Mouse (Mus musculus) testis, adult 2 months (tissue): ENCODE measurements around the gene Slc35e3. TPM values are rescaled to one million over a fixed set of nuclear protein-coding genes. Genes with fewer than 3 reads are reported as not detected.

Experiments
- H3K27ac ChIP-seq: fragments of 200-500 bp; 2 replicates; pipeline ENCODE4 v1.5.1; 2012; ENCODE audit warnings: low read depth, low read length; ENCODE audit not compliant: control insufficient read depth, insufficient read depth
- H3K27me3 ChIP-seq: fragments of 200-500 bp; 2 replicates; pipeline ENCODE4 v1.6.1; 2012; ENCODE audit warnings: mild to moderate bottlenecking, low read length, moderate library complexity; ENCODE audit not compliant: control insufficient read depth, insufficient read depth
- H3K36me3 ChIP-seq: fragments of 200-500 bp; 2 replicates; pipeline ENCODE4 v1.6.1; 2012; ENCODE audit warnings: mild to moderate bottlenecking, low read length; ENCODE audit not compliant: control insufficient read depth, insufficient read depth
- H3K4me1 ChIP-seq: fragments of 200-500 bp; 2 replicates; pipeline ENCODE4 v1.6.1; 2012; ENCODE audit warnings: low read length; ENCODE audit not compliant: control insufficient read depth, insufficient read depth
- H3K4me3 ChIP-seq: fragments of 200-500 bp; 2 replicates; pipeline ENCODE4 v1.5.1; 2012; ENCODE audit warnings: low read depth, mild to moderate bottlenecking, low read length, moderate library complexity, mixed read lengths; ENCODE audit not compliant: control insufficient read depth
- CTCF ChIP-seq: fragments of 200-500 bp; IDR thresholded peaks from 2 replicates; pipeline ENCODE4 v1.5.1; 2012; ENCODE audit warnings: low read depth, mild to moderate bottlenecking, inconsistent platforms, low read length, moderate library complexity; ENCODE audit not compliant: control insufficient read depth, insufficient read depth, insufficient replicate concordance
- POLR2A ChIP-seq: fragments of 200-500 bp; IDR thresholded peaks from 2 replicates; pipeline ENCODE4 v1.6.1; 2012; ENCODE audit warnings: low read depth, mild to moderate bottlenecking, inconsistent platforms, low read length, moderate library complexity; ENCODE audit not compliant: control insufficient read depth
- polyA plus RNA-seq: library from polyadenylated mRNA; depleted of rRNA; stranded (reverse); fragments of >200 nt; gene quantifications from 2 replicates; pipeline ENCODE4 v1.2.3, GENCODE M21; 2012

Slc35e3 gene
- polyA plus RNA-seq, 1 experiment = 2.7 TPM

DNA sequence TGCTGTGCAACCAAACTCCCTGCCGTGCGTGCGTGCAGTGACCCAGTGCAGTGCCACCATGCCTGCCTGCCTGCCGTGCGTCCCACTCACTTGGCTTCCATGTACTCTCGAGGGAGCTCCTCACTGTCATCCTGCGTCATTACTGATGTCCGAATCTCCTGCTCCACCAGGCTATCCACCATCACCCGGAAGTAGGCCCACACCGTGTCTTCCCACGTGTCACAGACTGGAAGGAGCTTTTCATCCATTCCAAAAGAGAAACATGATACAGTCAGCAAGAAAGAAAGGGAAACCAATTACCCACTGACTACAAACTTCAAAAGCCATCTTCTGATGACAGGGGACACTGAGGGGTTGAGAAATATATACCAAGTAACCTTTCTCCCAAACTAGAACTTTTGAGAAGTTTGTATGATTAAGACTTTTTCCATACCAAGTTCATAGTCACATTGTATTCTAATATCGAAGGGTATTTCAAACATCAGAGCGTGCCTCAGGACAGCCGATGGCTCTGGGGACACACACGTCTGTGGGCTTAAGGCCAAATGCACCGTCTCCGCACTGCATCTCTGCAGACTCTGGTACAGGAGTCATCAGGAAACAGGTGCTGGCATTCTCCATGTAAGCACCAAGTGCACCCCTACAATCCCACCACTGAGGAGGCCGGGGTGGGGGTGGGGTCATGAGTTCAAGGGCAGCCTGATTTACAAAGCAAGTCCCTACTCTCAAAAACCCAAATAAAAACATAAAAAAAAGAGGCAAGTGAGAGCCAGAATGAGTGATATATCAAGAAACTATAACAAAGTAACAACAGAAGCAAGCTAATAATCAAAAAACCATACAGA, 24.3 kb upstream of the Slc35e3 start:
- H3K36me3 ChIP-seq = no peaks in the 10 kb centered on the region; the same call in none of the 2 replicates

DNA sequence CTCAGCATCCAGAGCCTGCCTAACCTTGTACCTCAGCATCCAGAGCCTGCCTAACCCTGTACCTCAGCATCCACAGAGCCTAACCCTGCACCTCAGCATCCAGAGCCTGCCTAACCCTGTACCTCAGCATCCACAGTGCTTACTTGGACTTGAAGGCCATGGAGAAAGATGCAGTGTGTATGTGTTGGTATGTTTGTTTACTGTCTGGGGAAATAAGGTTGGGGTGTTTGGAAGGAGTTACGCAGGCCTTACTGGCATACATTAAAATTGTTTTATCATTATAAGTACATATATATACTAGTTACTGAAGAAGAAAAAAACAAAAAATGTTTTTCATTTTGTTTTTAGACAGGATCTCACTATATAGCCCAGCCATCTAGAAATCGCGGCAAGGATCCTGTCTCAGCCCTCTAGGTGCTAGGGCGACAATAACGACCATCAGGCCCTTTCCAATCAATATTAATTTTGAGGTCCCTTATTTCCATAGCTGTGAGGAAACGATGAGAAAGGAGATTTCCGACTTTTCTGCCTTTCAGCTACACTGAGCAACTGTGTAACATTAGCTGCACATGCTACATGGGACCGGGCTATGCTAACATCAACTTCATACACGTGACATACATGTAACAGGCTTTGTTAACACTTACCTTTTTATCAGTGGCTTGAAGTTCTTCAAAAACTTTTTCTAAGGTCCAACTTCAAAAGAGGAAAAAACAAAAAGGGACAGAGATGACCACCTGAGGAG, 23.5 kb upstream of the Slc35e3 start:
- no peaks in the 10 kb centered on the region for H3K27me3 ChIP-seq
- TF ChIP-seq CTCF (no peak), POLR2A (no peak)
- H3K4me3 ChIP-seq = no peak overlapping the region
- H3K4me1 ChIP-seq = no peaks in the 10 kb centered on the region
- H3K27ac ChIP-seq = no peak overlapping the region
- H3K36me3 ChIP-seq = no peaks in the 10 kb centered on the region; the same call in none of the 2 replicates

More for the DNA sequence above, 24.3 kb upstream of the Slc35e3 start:
- no peak overlapping the region for H3K4me3 ChIP-seq
- H3K4me1 ChIP-seq = no peaks in the 10 kb centered on the region
- no peak overlapping the region for H3K27ac ChIP-seq
- H3K27me3 ChIP-seq = no peaks in the 10 kb centered on the region
- TF ChIP-seq CTCF = no peak
- no peak for TF ChIP-seq POLR2A

- Histone ChIP-seq H3K27ac (no peak overlapping the region), H3K4me3 (no peak overlapping the region), H3K4me1 (no peaks in the 10 kb centered on the region), H3K36me3 (peaks cover under 1% of the 10 kb centered on the region), H3K27me3 (no peaks in the 10 kb centered on the region)
- TF ChIP-seq POLR2A = no peak
- no peak for TF ChIP-seq CTCF
These were observed 21.9 kb upstream of the Slc35e3 start for GRCm38 (mm10) chr10:117768141-117768440.

GRCm38 (mm10) chr10:117767286-117768140, 21.3 kb upstream of the Slc35e3 start:
- Histone ChIP-seq H3K27ac (no peak overlapping the region), H3K4me1 (no peaks in the 10 kb centered on the region), H3K4me3 (no peak overlapping the region), H3K27me3 (no peaks in the 10 kb centered on the region), H3K36me3 (peaks cover 3% of the 10 kb centered on the region)
- TF ChIP-seq CTCF = no peak
- TF ChIP-seq POLR2A = no peak

- no peaks in the 10 kb centered on the region for H3K4me1 ChIP-seq
- no peak overlapping the region for H3K4me3 ChIP-seq
- H3K27ac ChIP-seq = no peak overlapping the region
- H3K36me3 ChIP-seq = peaks cover 3% of the 10 kb centered on the region
- TF ChIP-seq POLR2A (no peak), CTCF (no peak)
- no peaks in the 10 kb centered on the region for H3K27me3 ChIP-seq
These were observed 20.7 kb upstream of the Slc35e3 start for GRCm38 (mm10) chr10:117766896-117767160.

DNA sequence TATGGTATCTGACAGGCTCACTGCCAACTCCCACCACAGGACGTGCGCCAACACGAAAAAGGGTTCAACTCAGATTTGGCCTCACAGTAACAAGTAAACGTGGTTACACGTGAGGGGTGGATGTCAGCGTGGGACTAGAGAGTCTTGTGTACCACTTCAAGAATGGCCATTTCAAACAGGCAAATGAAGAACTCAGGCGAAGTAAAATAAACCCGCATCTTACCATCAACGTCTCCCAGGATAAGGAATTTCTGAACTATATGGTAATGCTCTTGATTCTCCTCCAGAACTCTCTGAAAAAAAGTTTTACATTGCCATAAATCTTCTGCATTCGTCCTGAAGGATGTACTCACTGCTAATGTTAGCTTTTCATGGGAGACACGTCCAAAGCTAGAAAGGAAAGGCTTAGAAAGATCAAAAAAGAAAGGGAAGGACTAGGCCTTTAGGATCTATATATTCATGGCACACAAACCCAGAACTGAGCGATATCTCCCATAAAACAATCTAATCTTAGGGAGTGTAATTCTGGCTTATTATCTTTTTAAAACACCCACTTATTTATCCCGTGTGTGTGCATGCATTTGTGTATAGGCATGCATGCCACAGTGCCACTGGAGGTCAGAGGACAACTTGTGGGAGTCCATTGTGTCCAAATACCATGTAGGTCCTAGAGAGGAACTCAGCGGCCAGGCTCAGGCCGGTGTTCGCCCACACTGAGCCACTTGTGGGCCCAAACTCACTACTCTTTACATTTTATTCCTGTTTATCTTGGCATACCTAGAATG, 20.1 kb upstream of the Slc35e3 start:
- H3K27me3 ChIP-seq = no peaks in the 10 kb centered on the region
- no peak overlapping the region for H3K4me3 ChIP-seq
- TF ChIP-seq POLR2A (no peak), CTCF (no peak)
- H3K36me3 ChIP-seq = peaks cover 3% of the 10 kb centered on the region
- H3K4me1 ChIP-seq = no peaks in the 10 kb centered on the region
- no peak overlapping the region for H3K27ac ChIP-seq
